Mouse (Mus musculus): ENCODE results near the gene 1700001P01Rik. TPM values are rescaled to one million over a fixed set of nuclear protein-coding genes. Genes with fewer than 3 reads are reported as not detected.

Gene 1700001P01Rik
- 13.8 TPM for polyA plus RNA-seq (2014; fragmentation: Illumina TruSeq; extraction: RNeasy Lipid Tissue Mini Kit (QIAGEN cat#74804); ENCODE audit: low read depth, low replicate concordance)

DNA sequence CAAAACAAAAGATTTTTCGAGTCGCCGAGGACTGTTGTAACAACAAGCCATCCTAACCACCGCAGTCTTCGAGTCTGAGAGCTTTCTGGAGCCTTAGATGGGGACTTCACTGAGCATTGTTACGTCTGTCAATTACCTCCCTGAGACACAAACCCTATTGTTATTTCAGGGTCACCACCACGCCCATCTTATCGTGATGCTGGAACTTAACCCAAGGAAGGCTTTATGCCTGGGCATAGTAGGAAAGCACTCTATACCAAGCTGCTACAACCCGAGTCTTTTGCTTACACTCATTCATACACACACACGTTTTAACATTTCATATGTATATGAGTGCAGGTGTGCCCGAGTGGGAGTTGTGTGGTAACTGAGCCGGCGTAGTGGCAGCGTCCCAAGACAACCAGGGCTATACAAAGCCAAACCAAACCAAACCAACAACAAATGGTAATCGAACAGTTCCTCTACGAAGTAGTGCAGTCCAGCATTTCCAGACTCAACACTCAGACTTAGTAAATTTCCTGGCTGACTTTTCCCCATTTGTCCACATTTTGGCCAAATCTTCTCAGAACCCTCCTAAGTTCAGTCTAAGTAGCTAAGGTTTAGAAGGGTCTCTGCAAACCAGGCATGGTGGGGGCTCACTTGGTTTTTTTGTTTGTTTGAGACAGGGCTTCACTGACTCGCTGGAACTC, at the start of gene 1700001P01Rik:
1700001P01Rik (minus strand) TSS at position 111 of the 689 bp plus-strand sequence.

DNA sequence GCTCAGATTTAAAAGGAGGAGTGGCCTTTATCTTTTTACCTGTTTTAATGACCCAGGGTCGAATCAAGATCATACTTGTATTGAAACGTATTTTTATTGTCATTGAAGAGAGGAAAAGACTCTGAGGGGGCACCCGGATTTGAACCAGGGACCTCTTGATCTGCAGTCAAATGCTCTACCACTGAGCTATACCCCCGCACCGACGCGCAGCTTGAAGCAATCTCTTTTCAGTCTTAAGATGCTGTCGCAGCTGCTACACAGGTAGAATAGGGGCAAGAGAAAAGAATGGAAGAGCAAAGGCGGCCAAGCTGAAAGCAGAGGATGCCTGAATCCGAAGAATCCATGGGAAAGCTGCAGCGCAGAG, 23.0 kb upstream of the 1700001P01Rik start, which contains the start of gene Lasp1:
Lasp1 (plus strand) TSS at position 219 of the 364 bp plus-strand sequence.

GRCm38 (mm10) chr11:97781832-97782563, 6.3 kb upstream of the 1700001P01Rik start, which contains the start of gene Rpl23:
Rpl23 (minus strand) TSS chr11:97782437.

DNA sequence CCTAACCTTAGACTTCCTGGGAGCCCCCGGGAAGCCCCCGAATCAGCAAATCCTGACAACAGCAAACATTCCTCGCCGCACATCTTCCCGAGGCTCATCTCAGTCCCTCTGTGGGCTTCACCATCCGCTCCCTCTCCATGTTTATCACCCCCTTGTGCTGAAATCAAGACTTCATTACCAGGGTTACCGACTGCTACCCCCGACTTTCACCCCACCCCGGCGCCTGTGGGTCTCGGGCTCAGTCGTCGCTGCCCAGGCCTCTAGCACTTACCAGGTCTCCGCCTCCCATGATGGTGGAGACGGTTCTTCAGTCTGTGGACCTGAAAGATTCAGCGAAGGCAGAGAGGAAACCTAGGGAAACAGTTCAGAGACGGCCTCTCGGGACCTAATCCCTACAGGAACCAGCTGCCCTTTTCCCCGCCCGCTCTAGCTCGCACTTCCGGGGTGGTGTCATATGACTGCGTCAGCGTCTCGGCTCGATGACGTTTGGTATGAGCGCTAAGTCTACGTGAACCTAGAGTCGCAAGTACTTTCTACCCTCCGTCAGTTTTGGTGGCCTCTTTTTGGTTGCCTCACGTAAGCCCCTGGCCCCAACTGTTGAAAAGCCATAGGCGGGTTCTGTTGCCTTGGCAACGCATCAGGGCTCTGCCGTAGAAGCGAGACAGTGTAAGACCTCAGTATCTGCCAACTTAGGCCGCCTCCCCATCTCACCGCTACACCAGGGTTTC, 9.4 kb downstream of the 1700001P01Rik start, which contains the start of gene Cwc25:
Cwc25 (minus strand) TSS at position 403 of the 728 bp plus-strand sequence.

DNA sequence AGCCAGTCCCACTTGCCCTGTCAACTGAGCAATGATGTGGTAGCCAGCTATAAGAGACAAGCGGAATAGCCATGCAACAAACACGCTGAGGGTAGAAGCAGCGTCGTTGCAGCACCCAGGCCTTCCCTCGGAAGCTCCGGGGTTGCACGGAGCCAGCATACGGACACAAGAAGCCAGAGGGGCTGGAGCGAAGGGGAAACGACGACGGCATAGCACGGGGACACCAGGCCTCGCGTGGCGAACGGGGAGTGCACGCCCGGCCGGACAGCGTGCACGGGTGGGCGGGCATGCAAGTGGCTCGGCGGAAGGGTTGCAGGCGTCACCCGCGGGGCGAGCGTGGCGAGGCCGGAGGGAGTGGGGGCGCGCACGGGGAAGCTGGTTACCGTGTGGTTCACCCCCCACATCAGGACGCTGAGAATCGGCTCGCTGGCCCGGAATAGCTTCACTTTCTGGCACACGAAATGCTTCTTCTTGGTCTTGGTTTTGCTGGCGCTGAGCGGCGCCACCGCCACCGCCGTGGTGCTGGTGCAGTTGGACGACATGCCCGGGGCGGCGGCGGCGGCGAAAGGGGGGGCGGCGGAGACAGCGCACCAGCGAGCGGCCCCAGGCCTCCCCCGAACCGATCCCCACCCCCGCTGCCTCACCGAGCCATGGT, 31.5 kb downstream of the 1700001P01Rik start, which contains the start of gene Pip4k2b:
Pip4k2b (minus strand) TSS at position 642 of the 655 bp plus-strand sequence.

Other genes with a start within 250 kb of the 1700001P01Rik start
- 0.73 TPM for gene Srcin1, start 199.7 kb downstream of the 1700001P01Rik start, polyA plus RNA-seq (2014; fragmentation: Illumina TruSeq; extraction: RNeasy Lipid Tissue Mini Kit (QIAGEN cat#74804); ENCODE audit: low read depth, low replicate concordance)
- gene Epop, start 146.2 kb downstream of the 1700001P01Rik start, polyA plus RNA-seq (2014; fragmentation: Illumina TruSeq; extraction: RNeasy Lipid Tissue Mini Kit (QIAGEN cat#74804); ENCODE audit: low read depth, low replicate concordance): not detected
- gene Mllt6, start 112.5 kb downstream of the 1700001P01Rik start, polyA plus RNA-seq (2014; fragmentation: Illumina TruSeq; extraction: RNeasy Lipid Tissue Mini Kit (QIAGEN cat#74804); ENCODE audit: low read depth, low replicate concordance): 2.0 TPM
- gene Cisd3, start 90.1 kb downstream of the 1700001P01Rik start, polyA plus RNA-seq (2014; fragmentation: Illumina TruSeq; extraction: RNeasy Lipid Tissue Mini Kit (QIAGEN cat#74804); ENCODE audit: low read depth, low replicate concordance): 2.2 TPM
- gene Pcgf2, start 75.4 kb downstream of the 1700001P01Rik start, polyA plus RNA-seq (2014; fragmentation: Illumina TruSeq; extraction: RNeasy Lipid Tissue Mini Kit (QIAGEN cat#74804); ENCODE audit: low read depth, low replicate concordance): 0.76 TPM
- gene Psmb3, start 72.5 kb downstream of the 1700001P01Rik start, polyA plus RNA-seq (2014; fragmentation: Illumina TruSeq; extraction: RNeasy Lipid Tissue Mini Kit (QIAGEN cat#74804); ENCODE audit: low read depth, low replicate concordance): 7.3 TPM
- 1.6 TPM for gene Pip4k2b, start 31.2 kb downstream of the 1700001P01Rik start, polyA plus RNA-seq (2014; fragmentation: Illumina TruSeq; extraction: RNeasy Lipid Tissue Mini Kit (QIAGEN cat#74804); ENCODE audit: low read depth, low replicate concordance)
- 8.3 TPM for gene Cwc25, start 9.4 kb downstream of the 1700001P01Rik start, polyA plus RNA-seq (2014; fragmentation: Illumina TruSeq; extraction: RNeasy Lipid Tissue Mini Kit (QIAGEN cat#74804); ENCODE audit: low read depth, low replicate concordance)
- 677 TPM for gene Rpl23, start 6.5 kb upstream of the 1700001P01Rik start, polyA plus RNA-seq (2014; fragmentation: Illumina TruSeq; extraction: RNeasy Lipid Tissue Mini Kit (QIAGEN cat#74804); ENCODE audit: low read depth, low replicate concordance)
- 8.6 TPM for gene Lasp1, start 23.1 kb upstream of the 1700001P01Rik start, polyA plus RNA-seq (2014; fragmentation: Illumina TruSeq; extraction: RNeasy Lipid Tissue Mini Kit (QIAGEN cat#74804); ENCODE audit: low read depth, low replicate concordance)
- gene B230217C12Rik, start 64.9 kb upstream of the 1700001P01Rik start, polyA plus RNA-seq (2014; fragmentation: Illumina TruSeq; extraction: RNeasy Lipid Tissue Mini Kit (QIAGEN cat#74804); ENCODE audit: low read depth, low replicate concordance): 3.0 TPM
- gene Fbxo47, start 108.2 kb upstream of the 1700001P01Rik start, polyA plus RNA-seq (2014; fragmentation: Illumina TruSeq; extraction: RNeasy Lipid Tissue Mini Kit (QIAGEN cat#74804); ENCODE audit: low read depth, low replicate concordance): 34.0 TPM
- gene Plxdc1, start 210.5 kb upstream of the 1700001P01Rik start, polyA plus RNA-seq (2014; fragmentation: Illumina TruSeq; extraction: RNeasy Lipid Tissue Mini Kit (QIAGEN cat#74804); ENCODE audit: low read depth, low replicate concordance): 2.4 TPM
- 0.27 TPM for gene Arl5c, start 220.3 kb upstream of the 1700001P01Rik start, polyA plus RNA-seq (2014; fragmentation: Illumina TruSeq; extraction: RNeasy Lipid Tissue Mini Kit (QIAGEN cat#74804); ENCODE audit: low read depth, low replicate concordance)
- gene Cacnb1, start 247.1 kb upstream of the 1700001P01Rik start, polyA plus RNA-seq (2014; fragmentation: Illumina TruSeq; extraction: RNeasy Lipid Tissue Mini Kit (QIAGEN cat#74804); ENCODE audit: low read depth, low replicate concordance): 2.3 TPM